Mouse (Mus musculus) ES-E14 (cell line): ENCODE results near the gene Satb2.

ENCODE experiments used
- HCFC1 ChIP-seq: IDR thresholded peaks from 2 replicates; pipeline ENCODE4 v1.6.1; 2012; ENCODE audit warnings: low read length, inconsistent platforms, borderline replicate concordance; ENCODE audit not compliant: insufficient read depth
- MAFK ChIP-seq: IDR thresholded peaks from 2 replicates; pipeline ENCODE4 v1.6.1; 2014; ENCODE audit warnings: mild to moderate bottlenecking, low read depth, low read length, inconsistent platforms; ENCODE audit not compliant: insufficient read depth

DNA sequence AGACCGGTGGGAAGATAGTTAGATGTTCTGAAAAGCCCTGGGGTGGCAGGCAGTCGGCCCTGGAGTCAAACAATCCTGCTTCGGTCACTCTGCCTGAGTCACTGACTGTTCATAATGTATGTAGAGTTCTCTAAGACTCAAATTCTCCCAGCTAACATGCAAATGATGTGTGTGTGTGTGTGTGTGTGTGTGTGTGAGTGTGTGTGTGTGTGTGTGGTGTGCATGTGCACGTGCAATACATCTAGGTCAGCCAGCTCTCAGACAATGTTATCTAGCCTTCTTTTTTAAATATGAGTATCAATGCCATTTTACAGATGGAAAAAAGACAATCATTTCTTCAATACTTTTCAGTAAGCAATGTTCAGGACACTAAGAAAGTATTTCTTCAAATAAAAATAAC is 26.5 kb downstream of the Satb2 start:
- TF ChIP-seq HCFC1 (no peak), MAFK (no peak)
